Mouse (Mus musculus) hindbrain, embryonic 13.5 days (tissue): Measurements from ENCODE around the gene Abca8a. TPM values are rescaled to one million over a fixed set of nuclear protein-coding genes. Genes with fewer than 3 reads are reported as not detected.

Experiments
- polyA plus RNA-seq: library from polyadenylated mRNA; unstranded; fragments of >200 nt; fragmentation: Nextera tagmentation; extraction: Ambion mirVana; gene quantifications from 2 replicates; pipeline ENCODE4 v1.2.1, GENCODE M21; 2015

The Abca8a gene
- polyA plus RNA-seq, 1 experiment from 2014 or later, result 0.47 TPM

Other genes starting within 250 kb of the Abca8a start
- gene Abca8b, start 100.1 kb downstream of the Abca8a start, polyA plus RNA-seq, result 1.1 and 1.3 TPM in 2 replicates
- 3.1 and 3.5 TPM in 2 replicates for gene Abca9, start 72.2 kb upstream of the Abca8a start, polyA plus RNA-seq
- 0.12 and 0.34 TPM in 2 replicates for gene Abca6, start 155.8 kb upstream of the Abca8a start, polyA plus RNA-seq
- gene Abca5, start 241.7 kb upstream of the Abca8a start, polyA plus RNA-seq, result 8.7 TPM in 2 replicates